Mouse (Mus musculus): ENCODE results near the gene Slc9a9. TPM values are rescaled to one million over a fixed set of nuclear protein-coding genes. Genes with fewer than 3 reads are reported as not detected.

The Slc9a9 gene
- polyA plus RNA-seq, 1 experiment from 2014 or later: 5.0 TPM

GRCm38 (mm10) chr9:94847624-94848023 is 177.9 kb downstream of the Slc9a9 start:
- Histone ChIP-seq H3K4me1 (ENCODE audit: insufficient read depth) (no peaks in the 10 kb centered on the region), H3K9ac (no peak overlapping the region), H3K27ac (ENCODE audit: low read depth) (no peak overlapping the region), H3K4me2 (no peak overlapping the region), H3K9me3 (ENCODE audit: low read depth, low read length) (no peaks in the 10 kb centered on the region; the same call in 1 of the 2 replicates), H3K36me3 (ENCODE audit: insufficient read depth) (no peaks in the 10 kb centered on the region), H3K27me3 (ENCODE audit: insufficient read depth, low read length) (no peaks in the 10 kb centered on the region), H3K4me3 (ENCODE audit: low read depth, low read length) (no peak overlapping the region)
- ATAC-seq (ENCODE audit: insufficient read depth): peak; percentile 80; the same call in 1 of the 2 replicates
- peak; percentile 78 for DNase-seq
- no peak for TF ChIP-seq CTCF (IDR thresholded peaks at IDR 0.05; ENCODE audit: low read depth)
- WGBS: 63% methylated on average over 6 of the region's 6 CpGs

GRCm38 (mm10) chr9:94851550-94851949 is 181.8 kb downstream of the Slc9a9 start:
- Histone ChIP-seq H3K36me3 (ENCODE audit: insufficient read depth) (no peaks in the 10 kb centered on the region), H3K27me3 (ENCODE audit: insufficient read depth, low read length) (no peaks in the 10 kb centered on the region), H3K4me2 (no peak overlapping the region), H3K9ac (no peak overlapping the region), H3K27ac (ENCODE audit: low read depth) (no peak overlapping the region), H3K4me1 (ENCODE audit: insufficient read depth) (no peaks in the 10 kb centered on the region), H3K4me3 (ENCODE audit: low read depth, low read length) (no peak overlapping the region), H3K9me3 (ENCODE audit: low read depth, low read length) (no peaks in the 10 kb centered on the region; the same call in 1 of the 2 replicates)
- TF ChIP-seq CTCF (IDR thresholded peaks at IDR 0.05; ENCODE audit: low read depth): no peak
- 60% methylated on average over 3 of the region's 3 CpGs for WGBS
- DNase-seq (no peak), ATAC-seq (ENCODE audit: insufficient read depth) (no peak)

- 41% methylated on average over 3 of the region's 3 CpGs for WGBS
- no peaks in the 10 kb centered on the region for H3K4me1 ChIP-seq (ENCODE audit: insufficient read depth)
- ATAC-seq (ENCODE audit: insufficient read depth) (no peak), DNase-seq (no peak)
- H3K9ac ChIP-seq: no peak overlapping the region
- H3K4me2 ChIP-seq: no peak overlapping the region
- H3K27me3 ChIP-seq (ENCODE audit: insufficient read depth, low read length): no peaks in the 10 kb centered on the region
- no peaks in the 10 kb centered on the region for H3K9me3 ChIP-seq (ENCODE audit: low read depth, low read length)
- H3K27ac ChIP-seq (ENCODE audit: low read depth): no peak overlapping the region
- H3K4me3 ChIP-seq (ENCODE audit: low read depth, low read length): no peak overlapping the region
- TF ChIP-seq CTCF (IDR thresholded peaks at IDR 0.05; ENCODE audit: low read depth): no peak
- H3K36me3 ChIP-seq (ENCODE audit: insufficient read depth): no peaks in the 10 kb centered on the region
These were observed 186.4 kb downstream of the Slc9a9 start for GRCm38 (mm10) chr9:94856093-94856492.

GRCm38 (mm10) chr9:94868557-94868956 is 198.8 kb downstream of the Slc9a9 start:
- Histone ChIP-seq H3K36me3 (ENCODE audit: insufficient read depth) (no peaks in the 10 kb centered on the region), H3K4me2 (no peak overlapping the region), H3K4me3 (ENCODE audit: low read depth, low read length) (no peak overlapping the region), H3K27me3 (ENCODE audit: insufficient read depth, low read length) (no peaks in the 10 kb centered on the region), H3K9me3 (ENCODE audit: low read depth, low read length) (no peaks in the 10 kb centered on the region), H3K9ac (no peak overlapping the region), H3K4me1 (ENCODE audit: insufficient read depth) (no peaks in the 10 kb centered on the region), H3K27ac (ENCODE audit: low read depth) (no peak overlapping the region)
- no peak for ATAC-seq (ENCODE audit: insufficient read depth)
- WGBS: 73% methylated on average over 1 of the region's 1 CpGs
- TF ChIP-seq CTCF (IDR thresholded peaks at IDR 0.05; ENCODE audit: low read depth): no peak
- no peak for DNase-seq

- ATAC-seq (ENCODE audit: insufficient read depth) (no peak), DNase-seq (peak; percentile 10)
- H3K27ac ChIP-seq (ENCODE audit: low read depth): no peak overlapping the region
- WGBS: 73% methylated on average over 4 of the region's 4 CpGs
- peak; percentile 34 for TF ChIP-seq CTCF (IDR thresholded peaks at IDR 0.05; ENCODE audit: low read depth)
- H3K27me3 ChIP-seq (ENCODE audit: insufficient read depth, low read length): no peaks in the 10 kb centered on the region
- no peaks in the 10 kb centered on the region for H3K9me3 ChIP-seq (ENCODE audit: low read depth, low read length)
- H3K4me1 ChIP-seq (ENCODE audit: insufficient read depth): no peaks in the 10 kb centered on the region
- H3K36me3 ChIP-seq (ENCODE audit: insufficient read depth): no peaks in the 10 kb centered on the region
- no peak overlapping the region for H3K4me2 ChIP-seq
- no peak overlapping the region for H3K9ac ChIP-seq
- H3K4me3 ChIP-seq (ENCODE audit: low read depth, low read length): no peak overlapping the region
These were observed 199.5 kb downstream of the Slc9a9 start for GRCm38 (mm10) chr9:94869023-94869799.

GRCm38 (mm10) chr9:94882517-94882916 is 212.8 kb downstream of the Slc9a9 start:
- DNase-seq (no peak), ATAC-seq (ENCODE audit: insufficient read depth) (no peak)
- no peaks in the 10 kb centered on the region for H3K4me1 ChIP-seq (ENCODE audit: insufficient read depth)
- no peak overlapping the region for H3K27ac ChIP-seq (ENCODE audit: low read depth)
- H3K36me3 ChIP-seq (ENCODE audit: insufficient read depth): no peaks in the 10 kb centered on the region
- no peak overlapping the region for H3K9ac ChIP-seq
- no peak overlapping the region for H3K4me2 ChIP-seq
- no peaks in the 10 kb centered on the region for H3K9me3 ChIP-seq (ENCODE audit: low read depth, low read length)
- 91% methylated on average over 3 of the region's 3 CpGs for WGBS
- TF ChIP-seq CTCF (IDR thresholded peaks at IDR 0.05; ENCODE audit: low read depth): no peak
- H3K27me3 ChIP-seq (ENCODE audit: insufficient read depth, low read length): no peaks in the 10 kb centered on the region
- H3K4me3 ChIP-seq (ENCODE audit: low read depth, low read length): no peak overlapping the region

GRCm38 (mm10) chr9:94883435-94883834 is 213.7 kb downstream of the Slc9a9 start:
- no peak overlapping the region for H3K4me3 ChIP-seq (ENCODE audit: low read depth, low read length)
- H3K4me1 ChIP-seq (ENCODE audit: insufficient read depth): no peaks in the 10 kb centered on the region
- no peak overlapping the region for H3K4me2 ChIP-seq
- 66% methylated on average over 5 of the region's 5 CpGs for WGBS
- no peak overlapping the region for H3K9ac ChIP-seq
- DNase-seq: no peak
- no peaks in the 10 kb centered on the region for H3K36me3 ChIP-seq (ENCODE audit: insufficient read depth)
- ATAC-seq (ENCODE audit: insufficient read depth): no peak
- no peak for TF ChIP-seq CTCF (IDR thresholded peaks at IDR 0.05; ENCODE audit: low read depth)
- no peak overlapping the region for H3K27ac ChIP-seq (ENCODE audit: low read depth)
- H3K9me3 ChIP-seq (ENCODE audit: low read depth, low read length): no peaks in the 10 kb centered on the region
- no peaks in the 10 kb centered on the region for H3K27me3 ChIP-seq (ENCODE audit: insufficient read depth, low read length)
